Mouse (Mus musculus) CD8-positive naive resting alpha-beta T cell, adult 57 days (primary cell): ENCODE results near the gene Zfp942. TPM values are rescaled to one million over a fixed set of nuclear protein-coding genes. Genes with fewer than 3 reads are reported as not detected.

Experiments used
- total RNA-seq: library from RNA; stranded (reverse); gene quantifications from one replicate; pipeline ENCODE4 v1.2.4, GENCODE M21; 2023

Zfp942 gene
- 25.2 TPM for total RNA-seq

GRCm38 (mm10) chr17:21962107-21962907, at the start of gene Zfp942, which contains the start of gene Zfp943:
Gene Zfp942, minus strand, starts transcription at chr17:21962464.
Gene Zfp943, plus strand, starts transcription at chr17:21962552.

GRCm38 (mm10) chr17:21909456-21910052, 52.7 kb downstream of the Zfp942 start, which contains the start of gene Zfp995:
Gene Zfp995, minus strand, starts transcription at chr17:21909926.

Other genes with a start within 250 kb of the Zfp942 start
- 2.7 TPM for gene Zfp229, start 231.7 kb downstream of the Zfp942 start, total RNA-seq
- 0.28 TPM for gene Zfp820, start 116.7 kb downstream of the Zfp942 start, total RNA-seq
- gene Zfp995, start 52.5 kb downstream of the Zfp942 start, total RNA-seq, result 6.1 TPM
- 21.7 TPM for gene Zfp943, start 88 bp upstream of the Zfp942 start, total RNA-seq
- gene Zfp947, start 203.7 kb upstream of the Zfp942 start, total RNA-seq, result 0.31 TPM